Mouse (Mus musculus): ENCODE results near the gene Gm20481. TPM values are rescaled to one million over a fixed set of nuclear protein-coding genes. Genes with fewer than 3 reads are reported as not detected.
"Not testable (repeated sequence)": the region's sequence is repeated elsewhere in the genome, so short reads cannot be mapped to it uniquely, and the experiment has no call there.

The Gm20481 gene
- total RNA-seq, 2 experiments from 2014 or later = not detected

GRCm38 (mm10) chr17:34975581-34976492 is 6.1 kb downstream of the Gm20481 start:
- no peak for DNase-seq (ENCODE audit: low spot score in 2 of 2)

DNA sequence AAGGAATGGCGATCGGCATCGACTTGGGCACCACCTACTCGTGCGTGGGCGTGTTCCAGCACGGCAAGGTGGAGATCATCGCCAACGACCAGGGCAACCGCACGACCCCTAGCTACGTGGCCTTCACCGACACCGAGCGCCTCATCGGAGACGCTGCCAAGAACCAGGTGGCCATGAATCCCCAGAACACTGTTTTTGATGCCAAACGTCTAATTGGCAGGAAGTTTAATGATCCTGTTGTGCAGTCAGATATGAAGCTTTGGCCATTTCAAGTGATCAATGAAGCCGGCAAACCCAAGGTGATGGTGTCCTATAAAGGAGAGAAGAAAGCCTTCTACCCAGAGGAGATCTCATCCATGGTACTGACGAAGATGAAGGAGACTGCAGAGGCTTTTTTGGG is 7.3 kb downstream of the Gm20481 start:
- DNase-seq (ENCODE audit: low spot score in 2 of 2) = no peak

GRCm38 (mm10) chr17:34978239-34978638 is 8.5 kb downstream of the Gm20481 start:
- no peak for DNase-seq (ENCODE audit: low spot score in 2 of 2)

DNA sequence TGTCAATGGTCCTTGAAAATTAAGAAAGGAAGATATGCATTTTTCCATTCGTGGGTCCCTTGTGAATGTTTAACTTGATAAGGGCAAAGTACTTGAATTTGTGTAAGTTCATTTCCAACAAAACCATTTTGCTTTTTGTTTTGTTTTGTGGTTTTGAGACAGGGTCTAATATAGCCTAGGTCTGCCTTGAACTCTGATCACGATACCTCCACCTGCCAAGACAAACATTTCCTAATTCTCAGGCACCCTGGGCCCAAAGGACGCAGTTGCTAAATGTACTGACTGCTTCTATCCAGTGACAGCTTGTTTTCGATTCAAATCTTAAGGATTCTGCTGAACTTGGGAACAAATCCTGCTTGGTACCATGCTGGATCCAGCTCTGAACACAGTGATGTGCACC is 9.9 kb downstream of the Gm20481 start:
- DNase-seq (ENCODE audit: low spot score in 2 of 2) = no peak

DNA sequence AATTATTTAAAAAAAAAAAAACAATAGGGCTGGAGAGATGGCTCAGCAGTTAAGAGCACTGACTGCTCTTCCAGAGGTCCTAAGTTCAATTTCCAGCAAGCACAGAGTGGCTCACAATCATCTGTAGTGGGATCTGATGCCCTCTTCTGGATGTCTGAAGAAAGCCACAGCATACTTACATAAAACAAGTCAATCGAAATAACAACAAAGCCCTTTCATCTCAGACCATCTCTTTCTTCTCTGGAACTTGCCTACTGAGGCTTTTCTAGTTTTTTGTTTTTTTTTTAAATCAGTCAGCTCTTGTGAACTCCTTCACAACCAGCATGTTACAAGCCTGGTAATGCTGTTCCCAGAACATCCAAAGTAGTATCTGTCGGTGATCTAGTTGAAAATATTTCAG is 10.9 kb downstream of the Gm20481 start:
- no peak for DNase-seq (ENCODE audit: low spot score in 2 of 2)

DNA sequence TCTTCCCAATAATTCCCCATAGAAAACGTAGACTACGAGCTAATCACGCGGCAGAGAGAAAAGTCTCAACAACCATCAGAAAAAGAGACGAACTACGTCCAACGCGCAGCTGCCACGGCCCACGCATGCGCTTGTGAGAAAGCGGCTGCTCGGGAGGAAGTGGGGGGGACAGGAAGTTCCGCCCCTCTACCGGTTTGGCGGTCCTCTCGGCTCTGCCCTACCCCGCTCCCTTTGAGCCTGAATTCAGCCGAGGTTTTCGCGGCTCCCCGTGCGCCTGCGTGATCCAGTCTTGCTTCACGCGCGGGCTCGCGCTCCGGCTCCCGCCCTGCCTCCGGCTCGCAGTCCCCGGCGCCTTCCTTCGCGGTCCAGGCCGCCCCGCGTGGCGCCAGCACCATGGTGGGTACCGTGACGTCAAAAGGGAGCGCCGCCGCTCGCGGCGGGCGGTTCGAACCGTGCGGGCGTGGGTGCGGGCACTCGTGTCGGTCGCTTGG is 12.0 kb downstream of the Gm20481 start, which contains the start of gene Lsm2:
Gene Lsm2, plus strand, starts transcription at position 173 of the 491 bp plus-strand sequence.
- peak; percentile 72 to 90 for DNase-seq (ENCODE audit: low spot score in 2 of 2)

DNA sequence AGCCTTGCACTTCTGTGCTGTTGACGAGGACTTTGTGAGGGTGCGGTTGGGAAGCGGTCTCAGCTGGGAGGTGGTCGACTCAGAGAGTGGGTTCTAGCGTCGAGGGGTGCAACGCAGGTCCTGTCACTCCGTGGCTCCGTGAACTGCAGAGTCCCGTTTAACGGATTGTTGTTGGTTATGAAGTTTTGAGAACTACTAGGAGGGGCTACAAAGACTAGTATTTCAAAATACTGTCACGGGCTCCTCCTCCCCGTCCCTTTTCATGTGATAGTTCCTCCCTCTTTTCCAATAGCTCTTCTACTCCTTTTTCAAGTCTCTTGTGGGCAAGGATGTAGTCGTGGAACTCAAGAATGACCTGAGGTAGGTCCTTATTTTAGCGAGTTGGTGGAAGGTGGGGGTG is 12.6 kb downstream of the Gm20481 start:
- no peak for DNase-seq (ENCODE audit: low spot score in 2 of 2)

DNA sequence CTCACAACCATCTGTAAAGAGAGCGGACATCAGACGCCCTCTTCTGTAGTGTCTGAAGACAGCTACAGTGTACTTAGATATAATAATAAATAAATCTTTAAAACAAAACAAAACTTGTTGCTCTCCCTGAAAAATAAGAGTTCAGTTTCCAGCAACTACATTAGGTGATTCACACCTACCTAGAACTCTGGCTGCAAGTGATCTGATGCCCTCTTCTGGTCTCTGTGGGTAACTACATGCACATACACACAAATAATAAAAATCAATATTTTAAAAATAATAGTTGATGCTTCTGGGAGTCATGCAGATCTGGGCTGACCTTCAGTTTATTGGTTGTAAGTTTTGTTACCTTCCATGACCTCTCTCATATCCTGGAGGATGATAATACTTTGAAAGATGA is 14.5 kb downstream of the Gm20481 start:
- no peak for DNase-seq (ENCODE audit: low spot score in 2 of 2)

GRCm38 (mm10) chr17:34994751-34995150 is 25.0 kb downstream of the Gm20481 start:
- no peak for DNase-seq (ENCODE audit: low spot score in 2 of 2)

DNA sequence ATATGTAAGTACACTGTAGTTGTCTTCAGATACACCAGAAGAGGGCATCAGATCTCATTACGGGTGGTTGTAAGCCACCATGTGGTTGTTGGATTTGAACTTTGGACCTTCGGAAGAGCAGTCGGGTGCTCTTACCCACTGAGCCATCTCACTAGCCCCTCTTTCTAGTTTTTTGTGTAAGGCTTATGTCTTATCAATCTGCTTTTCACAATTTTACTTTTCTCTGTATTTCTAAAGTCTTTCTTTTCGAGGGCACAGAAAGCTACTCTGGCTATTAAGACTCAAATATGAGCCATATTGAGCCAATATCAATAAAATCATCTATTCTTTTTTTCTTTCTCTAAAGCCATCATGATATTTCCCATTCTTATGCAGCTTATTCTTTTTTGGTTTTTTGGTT is 25.5 kb downstream of the Gm20481 start:
- DNase-seq (ENCODE audit: low spot score in 2 of 2) = not testable (repeated sequence)

DNA sequence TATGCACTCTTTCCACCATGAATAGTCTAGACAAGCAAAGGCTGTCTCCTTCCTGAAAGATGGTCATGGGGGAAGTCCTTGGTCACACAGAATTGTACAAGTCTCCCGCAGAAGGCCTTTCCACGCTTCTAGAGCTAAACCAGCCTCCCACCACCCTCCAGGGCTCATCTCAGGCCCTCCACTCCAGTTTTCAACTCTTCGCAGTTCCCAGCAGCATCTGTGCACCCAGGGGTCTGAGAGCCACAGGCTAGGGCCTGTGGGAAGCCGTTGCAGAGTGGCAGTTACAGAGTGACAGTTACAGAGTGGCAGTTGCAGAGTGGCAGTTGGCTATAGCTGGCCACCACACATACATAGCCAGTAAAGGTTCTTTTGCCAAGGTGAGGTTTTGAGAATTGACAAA is 26.2 kb downstream of the Gm20481 start:
- not testable (repeated sequence) for DNase-seq (ENCODE audit: low spot score in 2 of 2)

DNA sequence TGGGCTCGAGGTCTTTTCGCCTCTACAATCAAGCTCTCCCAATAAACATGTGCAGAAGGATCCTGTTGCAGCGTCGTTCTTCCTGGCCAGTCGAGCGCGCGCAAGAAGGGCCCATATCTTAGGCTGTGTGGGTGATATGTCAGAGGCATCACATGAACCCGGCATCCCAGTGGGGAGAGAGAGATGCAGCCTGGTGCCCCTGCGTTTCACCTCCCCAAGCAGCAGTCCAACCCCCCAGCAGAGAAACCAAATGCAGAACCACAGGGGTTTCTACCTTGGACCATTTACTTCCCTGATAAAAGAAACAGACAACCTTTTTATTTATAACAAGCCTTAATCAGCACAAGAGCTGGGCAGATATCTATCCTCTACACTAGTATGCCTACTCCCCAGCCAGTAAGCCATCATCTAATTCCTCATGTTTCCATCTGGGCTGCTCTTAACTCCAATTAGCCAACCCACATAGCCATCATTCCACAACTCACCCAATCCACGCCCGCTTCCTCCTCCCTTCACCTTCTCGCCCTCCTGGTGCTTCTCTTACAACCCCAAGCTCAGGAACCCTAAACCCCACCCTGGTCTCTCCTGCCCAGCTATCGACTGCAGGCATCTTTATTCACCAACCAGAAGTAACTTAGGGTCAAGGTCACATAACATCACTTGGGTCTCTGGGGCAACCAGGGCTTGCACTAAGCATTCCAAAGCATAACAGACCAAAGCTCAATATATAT is 26.9 kb downstream of the Gm20481 start:
- DNase-seq (ENCODE audit: low spot score in 2 of 2) = no peak

GRCm38 (mm10) chr17:34997142-34997483 is 27.4 kb downstream of the Gm20481 start:
- no peak for DNase-seq (ENCODE audit: low spot score in 2 of 2)

GRCm38 (mm10) chr17:34998526-34999430 is 29.1 kb downstream of the Gm20481 start:
- no peak for DNase-seq (ENCODE audit: low spot score in 2 of 2)

DNA sequence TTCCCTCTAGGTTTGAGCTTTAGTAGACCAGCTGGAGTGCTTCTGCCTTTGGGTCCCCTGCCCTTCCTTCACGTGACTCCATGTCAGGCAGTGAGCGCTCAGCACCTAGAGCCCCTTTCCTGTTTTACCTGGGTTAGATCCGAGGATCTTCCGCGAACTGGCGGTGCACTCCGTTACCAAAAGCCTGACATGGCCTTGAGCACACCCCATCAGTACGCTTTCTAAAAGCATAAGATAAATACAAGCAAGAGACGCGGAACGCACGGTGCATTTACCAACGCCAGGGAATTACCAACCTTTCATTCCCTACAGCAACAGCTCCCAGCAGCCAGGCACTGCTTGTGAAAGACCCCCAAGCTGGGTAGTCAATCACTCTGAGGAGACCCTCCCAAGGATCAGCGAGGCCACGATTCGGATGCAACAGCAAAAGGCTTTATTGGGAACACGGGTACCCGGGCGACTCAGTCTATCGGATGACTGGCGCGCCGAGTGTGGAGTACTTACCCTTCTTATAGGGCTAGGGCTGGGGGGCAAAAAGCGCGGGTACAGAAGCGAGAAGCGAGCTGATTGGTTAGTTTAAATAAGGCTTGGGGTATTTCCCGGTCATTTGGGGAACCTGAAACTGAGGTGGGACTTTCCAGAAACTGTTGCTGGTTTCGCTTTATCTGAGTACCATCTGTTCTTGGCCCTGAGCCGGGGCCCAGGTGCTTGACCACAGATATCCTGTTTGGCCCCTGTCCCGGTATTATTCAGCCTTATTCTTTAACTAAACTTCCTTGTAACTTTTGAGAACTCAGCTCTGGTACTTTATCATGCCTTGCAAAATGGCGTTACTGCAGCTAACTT is 30.4 kb downstream of the Gm20481 start:
- not testable (repeated sequence) for DNase-seq (ENCODE audit: low spot score in 2 of 2)

GRCm38 (mm10) chr17:35000717-35001451 is 31.2 kb downstream of the Gm20481 start, which contains the start of gene Vars:
Gene Vars (plus strand): TSS chr17:35000987.
- DNase-seq (ENCODE audit: low spot score in 2 of 2) = peak; percentile 83 to 89

DNA sequence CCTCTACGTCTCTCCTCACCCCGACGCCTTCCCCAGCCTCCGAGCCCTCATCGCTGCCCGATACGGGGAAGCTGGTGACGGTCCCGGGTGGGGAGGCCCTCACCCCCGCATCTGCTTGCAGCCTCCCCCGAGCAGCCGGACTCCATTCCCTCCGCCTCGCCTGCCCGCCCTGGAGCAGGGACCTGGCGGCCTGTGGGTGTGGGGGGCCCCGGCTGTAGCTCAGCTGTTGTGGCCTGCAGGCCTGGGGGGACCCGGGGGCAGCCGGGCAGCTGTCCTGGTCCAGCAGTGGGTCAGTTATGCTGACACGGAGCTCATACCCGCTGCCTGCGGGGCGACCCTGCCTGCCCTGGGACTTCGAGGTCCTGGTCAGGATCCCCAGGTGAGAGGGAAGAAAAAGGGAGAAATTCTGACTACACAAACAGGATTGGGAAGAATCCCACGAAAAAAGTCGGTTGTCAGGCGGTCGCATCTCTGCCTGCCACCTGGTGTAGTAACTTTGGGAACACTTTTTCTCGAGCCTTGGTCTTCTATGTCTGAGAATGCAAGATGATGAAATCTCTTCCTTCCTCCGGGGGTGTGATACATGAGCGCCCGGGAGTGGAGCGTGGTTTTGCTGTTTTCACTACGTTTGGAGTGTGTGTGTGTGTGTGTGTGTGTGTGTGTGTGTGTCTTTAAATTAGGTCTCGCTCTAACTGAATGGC is 31.9 kb downstream of the Gm20481 start:
- peak in 1 of 2 experiments; percentile 50 for DNase-seq (ENCODE audit: low spot score in 2 of 2)

- no peak for DNase-seq (ENCODE audit: low spot score in 2 of 2)
Measured at GRCm38 (mm10) chr17:35002153-35002865, 32.6 kb downstream of the Gm20481 start.
